Mouse (Mus musculus) midbrain, embryonic 13.5 days (tissue): ENCODE results near the gene Fem1a. TPM values are rescaled to one million over a fixed set of nuclear protein-coding genes. Genes with fewer than 3 reads are reported as not detected.

Experiments used
- microRNA counts: library from miRNA; unstranded; fragments of <30 nt; microRNA quantifications from one replicate; lab custom pipeline; 2016
- microRNA-seq: library from miRNA; unstranded; fragments of <30 nt; microRNA quantifications from one replicate; pipeline ENCODE4, GENCODE M21; 2016
- polyA plus RNA-seq: library from polyadenylated mRNA; unstranded; fragments of >200 nt; fragmentation: Nextera tagmentation; extraction: Ambion mirVana; gene quantifications from 2 replicates; pipeline ENCODE4 v1.2.1, GENCODE M21; 2015

The Fem1a gene
- polyA plus RNA-seq, 1 experiment from 2014 or later: 19.4 TPM

MicroRNAs encoded within 50 kb of the gene (microRNA counts, 519-probe panel; counts per million panel counts)
- 2,141 counts per million, percentile 60 among the panel's probes with 10 or more counts for microRNA mmu-miR-7b (lab: Ali Mortazavi, UCI)

Small RNA genes within 50 kb of the gene (microRNA-seq; reads per million reads assigned to microRNA genes)
- 1,625 reads per million, percentile 83 among the genes with 10 or more reads in this experiment for gene Mir7b

Other genes with a start within 250 kb of the Fem1a start
- gene Sh3gl1, start 220.2 kb upstream of the Fem1a start, polyA plus RNA-seq: 113 and 123 TPM in 2 replicates
- 10.1 and 11.0 TPM in 2 replicates for gene Chaf1a, start 216.4 kb upstream of the Fem1a start, polyA plus RNA-seq
- 73.7 and 78.6 TPM in 2 replicates for gene Ubxn6, start 181.8 kb upstream of the Fem1a start, polyA plus RNA-seq
- gene Hdgfl2, start 177.2 kb upstream of the Fem1a start, polyA plus RNA-seq: 156 and 159 TPM in 2 replicates
- gene Plin4, start 147.0 kb upstream of the Fem1a start, polyA plus RNA-seq: 0.04 and 0.11 TPM in 2 replicates
- 0.43 and 0.55 TPM in 2 replicates for gene Plin5, start 139.2 kb upstream of the Fem1a start, polyA plus RNA-seq
- 0.15 TPM in 1 of 2 replicates, not detected in the other for gene Lrg1, start 134.8 kb upstream of the Fem1a start, polyA plus RNA-seq
- 7.6 and 10.4 TPM in 2 replicates for gene Sema6b, start 116.5 kb upstream of the Fem1a start, polyA plus RNA-seq
- 8.2 and 8.7 TPM in 2 replicates for gene Tnfaip8l1, start 94.3 kb upstream of the Fem1a start, polyA plus RNA-seq
- gene Mydgf, start 72.9 kb upstream of the Fem1a start, polyA plus RNA-seq: 64.6 and 68.4 TPM in 2 replicates
- 26.6 and 29.3 TPM in 2 replicates for gene Dpp9, start 37.9 kb upstream of the Fem1a start, polyA plus RNA-seq
- gene Ticam1, start 20.0 kb downstream of the Fem1a start, polyA plus RNA-seq: 1.0 and 1.3 TPM in 2 replicates
- 14.8 and 16.7 TPM in 2 replicates for gene Plin3, start 36.1 kb downstream of the Fem1a start, polyA plus RNA-seq
- gene Arrdc5, start 43.5 kb downstream of the Fem1a start, polyA plus RNA-seq: not detected in 2 replicates
- 59.9 and 62.8 TPM in 2 replicates for gene Uhrf1, start 46.5 kb downstream of the Fem1a start, polyA plus RNA-seq
- 62.1 and 77.3 TPM in 2 replicates for gene Kdm4b, start 69.3 kb downstream of the Fem1a start, polyA plus RNA-seq
- gene Ptprs, start 219.7 kb downstream of the Fem1a start, polyA plus RNA-seq: 278 and 317 TPM in 2 replicates